Mouse (Mus musculus): ENCODE data around the gene Rsph1. TPM values are rescaled to one million over a fixed set of nuclear protein-coding genes. Genes with fewer than 3 reads are reported as not detected.
"Not testable (repeated sequence)": the region's sequence is repeated elsewhere in the genome, so short reads cannot be mapped to it uniquely, and the experiment has no call there.

Rsph1 gene
- total RNA-seq, 2 experiments from 2014 or later, result 10.0 to 12.5 TPM

- intact Hi-C loops (cut with DNase I; ENCODE audit: low total_unique reads), result no loop called here
- DNase-seq, result no peak
These were observed 4.9 kb upstream of the Rsph1 start for GRCm38 (mm10) chr17:31281830-31282686.

GRCm38 (mm10) chr17:31280269-31280668 is 3.1 kb upstream of the Rsph1 start:
- DNase-seq, result no peak
- intact Hi-C loops (cut with DNase I; ENCODE audit: low total_unique reads), result no loop called here

- intact Hi-C loops (cut with DNase I; ENCODE audit: low total_unique reads), result no loop called here
- no peak for DNase-seq
These were observed 2.4 kb upstream of the Rsph1 start for GRCm38 (mm10) chr17:31279541-31279940.

GRCm38 (mm10) chr17:31277931-31278330 is 748 bp upstream of the Rsph1 start:
- DNase-seq, result no peak
- intact Hi-C loops (cut with DNase I; ENCODE audit: low total_unique reads), result no loop called here

- no peak for DNase-seq
- intact Hi-C loops (cut with DNase I; ENCODE audit: low total_unique reads), result no loop called here
These were observed 819 bp downstream of the Rsph1 start for GRCm38 (mm10) chr17:31276207-31276921.

GRCm38 (mm10) chr17:31275181-31275580 is 2.0 kb downstream of the Rsph1 start:
- intact Hi-C loops (cut with DNase I; ENCODE audit: low total_unique reads), result no loop called here

GRCm38 (mm10) chr17:31273631-31274030 is 3.6 kb downstream of the Rsph1 start:
- intact Hi-C loops (cut with DNase I; ENCODE audit: low total_unique reads), result loop anchor here (5.0 kb wide), 1 partner anchor 34 kb away; no protein-coding TSS in a partner anchor
- no peak for DNase-seq

More at GRCm38 (mm10) chr17:31275181-31275580, 2.0 kb downstream of the Rsph1 start:
- DNase-seq, result no peak

- intact Hi-C loops (cut with DNase I; ENCODE audit: low total_unique reads), result loop anchor here (5.0 kb wide), 1 partner anchor 35 kb away; no protein-coding TSS in a partner anchor
- DNase-seq, result no peak
These were observed 4.6 kb downstream of the Rsph1 start for GRCm38 (mm10) chr17:31272416-31273165.

GRCm38 (mm10) chr17:31271136-31271851 is 5.9 kb downstream of the Rsph1 start:
- DNase-seq, result no peak
- intact Hi-C loops (cut with DNase I; ENCODE audit: low total_unique reads), result loop anchor here (5.0 kb wide), 1 partner anchor 36 kb away; no protein-coding TSS in a partner anchor

- not testable (repeated sequence) for DNase-seq
- intact Hi-C loops (cut with DNase I; ENCODE audit: low total_unique reads), result loop anchor here (5.0 kb wide), 1 partner anchor 37 kb away; no protein-coding TSS in a partner anchor
These were observed 6.4 kb downstream of the Rsph1 start for GRCm38 (mm10) chr17:31270736-31271135.

- no peak for DNase-seq
These were observed 6.9 kb downstream of the Rsph1 start for GRCm38 (mm10) chr17:31270246-31270645.

GRCm38 (mm10) chr17:31269761-31270160 is 7.4 kb downstream of the Rsph1 start:
- intact Hi-C loops (cut with DNase I; ENCODE audit: low total_unique reads), result loop anchor here (5.0 to 10.0 kb wide), 2 partner anchors 38 to 225 kb away; no protein-coding TSS in a partner anchor
- DNase-seq, result no peak

More at GRCm38 (mm10) chr17:31270246-31270645, 6.9 kb downstream of the Rsph1 start:
- intact Hi-C loops (cut with DNase I; ENCODE audit: low total_unique reads), result loop anchor here (5.0 kb wide), 1 partner anchor 37 kb away; no protein-coding TSS in a partner anchor

- intact Hi-C loops (cut with DNase I; ENCODE audit: low total_unique reads), result loop anchor here (10.0 kb wide), 1 partner anchor 227 kb away; no protein-coding TSS in a partner anchor
These were observed 9.2 kb downstream of the Rsph1 start for GRCm38 (mm10) chr17:31268016-31268415.

GRCm38 (mm10) chr17:31267603-31268002 is 9.6 kb downstream of the Rsph1 start:
- intact Hi-C loops (cut with DNase I; ENCODE audit: low total_unique reads), result loop anchor here (10.0 kb wide), 1 partner anchor 227 kb away; no protein-coding TSS in a partner anchor
- no peak for DNase-seq

More at GRCm38 (mm10) chr17:31268016-31268415, 9.2 kb downstream of the Rsph1 start:
- DNase-seq, result no peak

GRCm38 (mm10) chr17:31267138-31267537 is 10.0 kb downstream of the Rsph1 start:
- DNase-seq, result no peak
- intact Hi-C loops (cut with DNase I; ENCODE audit: low total_unique reads), result loop anchor here (10.0 kb wide), 1 partner anchor 228 kb away; no protein-coding TSS in a partner anchor

- intact Hi-C loops (cut with DNase I; ENCODE audit: low total_unique reads), result loop anchor here (10.0 kb wide), 1 partner anchor 228 kb away; no protein-coding TSS in a partner anchor
- DNase-seq, result no peak
These were observed 10.7 kb downstream of the Rsph1 start for GRCm38 (mm10) chr17:31266321-31266950.

- intact Hi-C loops (cut with DNase I; ENCODE audit: low total_unique reads), result loop anchor here (10.0 kb wide), 1 partner anchor 229 kb away; no protein-coding TSS in a partner anchor
These were observed 11.4 kb downstream of the Rsph1 start for GRCm38 (mm10) chr17:31265831-31266230.

GRCm38 (mm10) chr17:31265171-31265572 is 12.0 kb downstream of the Rsph1 start:
- intact Hi-C loops (cut with DNase I; ENCODE audit: low total_unique reads), result loop anchor here (10.0 kb wide), 1 partner anchor 230 kb away; no protein-coding TSS in a partner anchor
- no peak for DNase-seq

More at GRCm38 (mm10) chr17:31265831-31266230, 11.4 kb downstream of the Rsph1 start:
- DNase-seq, result no peak

All from gastrocnemius, postnatal 14 days (tissue).